Mouse (Mus musculus) midbrain, embryonic 16.5 days (tissue): ENCODE measurements around the gene Crx. TPM values are rescaled to one million over a fixed set of nuclear protein-coding genes. Genes with fewer than 3 reads are reported as not detected.

Experiments used
- ATAC-seq: fragments of 200-750 bp; cut with Nextera tagmentation; 2 replicates; pipeline ENCODE4 v1.8.0; 2017; ENCODE audit warnings: moderate TSS enrichment
- H3K27ac ChIP-seq: fragments of 300-500 bp; sonication (generic); 2 replicates; pipeline ENCODE4 v1.5.1; 2014; ENCODE audit warnings: mild to moderate bottlenecking, low read length, mixed read lengths
- H3K27me3 ChIP-seq: fragments of 300-500 bp; sonication (generic); 2 replicates; pipeline ENCODE4 v1.6.1; 2014; ENCODE audit warnings: low read depth, low read length, mixed read lengths; ENCODE audit not compliant: control insufficient read depth, insufficient read depth
- H3K36me3 ChIP-seq: fragments of 300-500 bp; sonication (generic); 2 replicates; pipeline ENCODE4 v1.6.1; 2014; ENCODE audit warnings: mild to moderate bottlenecking, low read length, moderate library complexity, mixed read lengths; ENCODE audit not compliant: control insufficient read depth, insufficient read depth
- H3K4me1 ChIP-seq: fragments of 300-500 bp; sonication (generic); 2 replicates; pipeline ENCODE4 v1.6.1; 2014; ENCODE audit warnings: mild to moderate bottlenecking, low read length, mixed read lengths; ENCODE audit not compliant: control insufficient read depth, insufficient read depth
- H3K4me2 ChIP-seq: fragments of 300-500 bp; sonication (generic); 2 replicates; pipeline ENCODE4 v1.6.1; 2014; ENCODE audit warnings: mild to moderate bottlenecking, low read length, mixed read lengths
- H3K4me3 ChIP-seq: fragments of 300-500 bp; sonication (generic); 2 replicates; pipeline ENCODE4 v1.5.1; 2014; ENCODE audit warnings: low read depth, mild to moderate bottlenecking, low read length, moderate library complexity, mixed read lengths
- H3K9ac ChIP-seq: fragments of 300-500 bp; sonication (generic); 2 replicates; pipeline ENCODE4 v1.6.1; 2014; ENCODE audit warnings: low read depth, low read length, mixed read lengths
- H3K9me3 ChIP-seq: fragments of 300-500 bp; sonication (generic); replicated peaks from 2 replicates; pipeline ENCODE4 v1.6.1; 2014; ENCODE audit warnings: mild to moderate bottlenecking, low read length, mixed read lengths; ENCODE audit not compliant: control insufficient read depth, poor library complexity, severe bottlenecking
- WGBS: fragments of 180-500 bp; shearing (Covaris S2); extraction: QIAGEN DNeasy Blood & Tissue Kit; methylation state at CpG from one replicate; pipeline ENCODE4 v1.1.7; 2014; 5-methylcytosine and 5-hydroxymethylcytosine counted together
- polyA plus RNA-seq: library from polyadenylated mRNA; unstranded; fragments of >200 nt; fragmentation: Nextera tagmentation; extraction: Ambion mirVana; gene quantifications from 2 replicates; pipeline ENCODE4 v1.2.1, GENCODE M21; 2015

Crx gene
- polyA plus RNA-seq, 1 experiment from 2014 or later, result 0.24 TPM

DNA sequence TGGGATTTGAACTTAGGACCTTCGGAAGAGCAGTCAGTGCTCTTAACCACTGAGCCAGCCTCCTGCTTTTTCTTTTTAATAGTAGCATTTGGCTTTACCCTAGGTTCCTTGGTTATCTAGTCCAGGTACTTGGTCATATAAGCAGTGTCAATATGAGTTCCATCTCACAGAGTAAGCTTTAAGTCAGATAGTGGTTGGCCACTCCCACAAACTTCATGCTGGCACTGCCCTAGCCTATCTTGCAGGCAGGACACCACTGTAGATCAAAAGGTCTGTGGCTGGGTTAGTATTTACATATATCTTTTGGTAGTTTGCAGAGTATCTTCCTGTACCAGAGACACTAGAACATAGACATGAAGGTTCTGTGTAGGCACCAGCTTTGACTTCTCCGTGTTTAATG, 4.4 kb upstream of the Crx start:
- Histone ChIP-seq H3K36me3 (no peaks in the 10 kb centered on the region), H3K27me3 (no peaks in the 10 kb centered on the region), H3K9me3 (no peaks in the 10 kb centered on the region), H3K4me2 (no peak overlapping the region), H3K4me1 (peaks cover 2% of the 10 kb centered on the region; the same call in 1 of the 2 replicates), H3K4me3 (no peak overlapping the region), H3K27ac (no peak overlapping the region), H3K9ac (no peak overlapping the region)
- ATAC-seq, result no peak
- 86% methylated on average over 2 of the region's 2 CpGs for WGBS

GRCm38 (mm10) chr7:15882317-15882716, 2.5 kb upstream of the Crx start, which contains the start of gene Crxos:
Crxos (plus strand) TSS chr7:15882617.
- Histone ChIP-seq H3K9ac (peak within 1 kb of the TSS; percentile 50; the same call in 1 of the 2 replicates), H3K4me2 (no peak within 1 kb of the TSS), H3K4me3 (no peak within 1 kb of the TSS), H3K9me3 (no peaks in the 10 kb centered on the region), H3K27ac (no peak within 1 kb of the TSS), H3K27me3 (no peaks in the 10 kb centered on the region), H3K4me1 (peaks cover 2% of the 10 kb centered on the region; the same call in 1 of the 2 replicates), H3K36me3 (no peaks in the 10 kb centered on the region)
- 88% methylated on average over 2 of the region's 2 CpGs for WGBS
- no peak for ATAC-seq

DNA sequence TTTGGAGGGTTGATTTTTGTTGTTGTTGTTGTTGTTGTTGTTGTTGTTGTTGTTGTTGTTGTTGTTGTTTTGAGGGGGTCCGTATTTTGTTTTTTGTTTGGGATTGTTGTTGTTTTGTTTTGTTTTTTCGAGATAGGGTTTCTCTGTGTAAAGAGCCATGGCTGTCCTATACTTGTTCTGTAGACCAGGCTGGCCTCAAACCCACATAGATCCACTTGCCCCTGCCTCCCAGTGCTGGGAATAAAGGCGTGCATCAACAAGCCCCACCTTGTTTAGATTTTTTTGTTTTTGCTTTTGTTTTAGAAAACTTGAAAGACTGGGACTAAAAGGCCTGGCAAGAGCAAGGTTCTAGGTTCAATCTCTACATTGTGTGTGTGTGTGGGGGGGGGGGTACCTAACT, 2.1 kb upstream of the Crx start:
- no peak overlapping the region for H3K27ac ChIP-seq

DNA sequence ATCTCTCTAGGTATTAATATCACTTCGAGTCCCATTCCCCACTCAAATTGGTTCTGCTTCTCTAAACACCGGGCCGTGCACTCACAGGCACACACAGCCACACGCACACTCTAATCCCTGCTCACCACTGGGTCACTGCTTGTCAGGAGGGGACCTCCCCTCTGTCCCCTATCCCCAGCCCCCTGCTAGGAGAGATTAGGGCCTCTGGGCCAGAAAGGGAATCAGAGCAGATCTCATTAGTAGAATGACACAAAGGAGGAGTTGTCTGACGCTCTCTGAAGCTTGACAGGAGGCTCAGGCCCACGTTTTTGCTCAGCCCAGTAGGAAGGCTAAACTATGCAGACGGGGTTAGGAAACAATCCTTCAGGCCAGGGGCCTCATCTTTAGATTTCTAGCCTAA, 1.6 kb upstream of the Crx start:
- H3K4me2 ChIP-seq, result no peak overlapping the region
- no peak overlapping the region for H3K27ac ChIP-seq
- no peaks in the 10 kb centered on the region for H3K9me3 ChIP-seq
- peak; percentile 64; the same call in 1 of the 2 replicates for ATAC-seq
- peaks cover 2% of the 10 kb centered on the region; the same call in 1 of the 2 replicates for H3K4me1 ChIP-seq
- H3K36me3 ChIP-seq, result no peaks in the 10 kb centered on the region
- no peak overlapping the region for H3K4me3 ChIP-seq
- 2% methylated on average over 7 of the region's 7 CpGs for WGBS
- H3K27me3 ChIP-seq, result no peaks in the 10 kb centered on the region
- peak overlapping the region; percentile 50; the same call in 1 of the 2 replicates for H3K9ac ChIP-seq

More for the DNA sequence above, 2.1 kb upstream of the Crx start:
- ATAC-seq, result no peak
- no peaks in the 10 kb centered on the region for H3K36me3 ChIP-seq
- no peaks in the 10 kb centered on the region for H3K27me3 ChIP-seq
- H3K4me3 ChIP-seq, result no peak overlapping the region
- peaks cover 2% of the 10 kb centered on the region; the same call in 1 of the 2 replicates for H3K4me1 ChIP-seq
- H3K4me2 ChIP-seq, result no peak overlapping the region
- no peaks in the 10 kb centered on the region for H3K9me3 ChIP-seq
- H3K9ac ChIP-seq, result no peak overlapping the region
- WGBS, result 39% methylated on average over 3 of the region's 3 CpGs

GRCm38 (mm10) chr7:15864104-15864503, 15.7 kb downstream of the Crx start:
- WGBS, result 23% methylated on average over 4 of the region's 4 CpGs
- H3K27ac ChIP-seq, result no peak overlapping the region

DNA sequence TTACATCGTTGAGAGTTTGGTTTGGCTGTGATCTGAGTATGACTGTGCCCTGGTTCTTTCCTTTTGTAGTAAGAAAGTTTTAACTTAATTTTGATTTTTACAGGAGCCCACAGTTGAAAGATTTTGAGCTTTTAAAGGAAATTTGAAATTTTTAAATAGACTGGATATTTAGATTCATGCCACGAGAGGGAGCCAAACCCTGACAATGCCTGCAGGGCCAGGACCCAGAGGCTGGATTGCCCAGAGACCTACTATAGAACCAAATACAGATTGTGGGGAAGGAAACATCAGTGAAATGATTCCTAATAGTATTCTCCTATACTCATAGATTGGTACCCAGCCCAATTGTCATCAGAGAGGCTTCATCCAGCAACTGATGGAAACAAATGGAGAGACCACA, 20.1 kb downstream of the Crx start:
- Histone ChIP-seq H3K9me3 (no peaks in the 10 kb centered on the region), H3K36me3 (no peaks in the 10 kb centered on the region), H3K4me3 (no peak overlapping the region), H3K27ac (no peak overlapping the region), H3K4me1 (no peaks in the 10 kb centered on the region; the same call in 1 of the 2 replicates), H3K27me3 (no peaks in the 10 kb centered on the region), H3K4me2 (no peak overlapping the region), H3K9ac (no peak overlapping the region)
- WGBS, result 38% methylated on average over 2 of the region's 2 CpGs
- no peak for ATAC-seq

More at GRCm38 (mm10) chr7:15864104-15864503, 15.7 kb downstream of the Crx start:
- no peak overlapping the region for H3K9ac ChIP-seq
- H3K4me2 ChIP-seq, result no peak overlapping the region
- H3K4me1 ChIP-seq, result no peaks in the 10 kb centered on the region; the same call in 1 of the 2 replicates
- H3K4me3 ChIP-seq, result no peak overlapping the region
- ATAC-seq, result no peak
- no peaks in the 10 kb centered on the region for H3K36me3 ChIP-seq
- H3K9me3 ChIP-seq, result no peaks in the 10 kb centered on the region
- no peaks in the 10 kb centered on the region for H3K27me3 ChIP-seq

- Histone ChIP-seq H3K27me3 (no peaks in the 10 kb centered on the region), H3K4me3 (no peak within 1 kb of the TSS), H3K9ac (no peak within 1 kb of the TSS), H3K9me3 (no peaks in the 10 kb centered on the region), H3K4me2 (no peak within 1 kb of the TSS), H3K27ac (no peak within 1 kb of the TSS), H3K36me3 (no peaks in the 10 kb centered on the region), H3K4me1 (no peaks in the 10 kb centered on the region)
- WGBS, result 93% methylated on average over 3 of the region's 3 CpGs
- no peak for ATAC-seq
Measured at GRCm38 (mm10) chr7:15839578-15839977, 40.2 kb downstream of the Crx start, which contains the start of gene Obox6. Obox6 (minus strand) TSS chr7:15839678.

Other genes starting within 250 kb of the Crx start
- not detected in 2 replicates for gene Obox3, start 240.1 kb downstream of the Crx start, polyA plus RNA-seq
- gene Obox5, start 129.8 kb downstream of the Crx start, polyA plus RNA-seq, result not detected in 2 replicates
- gene Obox6, start 40.3 kb downstream of the Crx start, polyA plus RNA-seq, result not detected in 2 replicates
- not detected in 2 replicates for gene Crxos, start 2.6 kb upstream of the Crx start, polyA plus RNA-seq
- 1,578 and 1,695 TPM in 2 replicates for gene Selenow, start 42.4 kb upstream of the Crx start, polyA plus RNA-seq
- 108 and 110 TPM in 2 replicates for gene Nop53, start 66.1 kb upstream of the Crx start, polyA plus RNA-seq
- 4.6 and 4.9 TPM in 2 replicates for gene Ehd2, start 87.6 kb upstream of the Crx start, polyA plus RNA-seq
- 5.9 and 7.7 TPM in 2 replicates for gene Bicra, start 168.0 kb upstream of the Crx start, polyA plus RNA-seq
- 0.14 and 0.15 TPM in 2 replicates for gene Zfp541, start 181.8 kb upstream of the Crx start, polyA plus RNA-seq
- 218 and 245 TPM in 2 replicates for gene Napa, start 218.5 kb upstream of the Crx start, polyA plus RNA-seq
- 50.6 and 53.6 TPM in 2 replicates for gene Kptn, start 239.9 kb upstream of the Crx start, polyA plus RNA-seq
- 0.73 and 1.0 TPM in 2 replicates for gene Slc8a2, start 249.9 kb upstream of the Crx start, polyA plus RNA-seq